Mouse (Mus musculus): ENCODE measurements at regions not wholly inside any gene's neighbourhood (a gene's known extent, or its start where the extent isn't known, plus 50 kb on each side); places are given as distances from the start of the nearest gene placed in this dataset.

DNA sequence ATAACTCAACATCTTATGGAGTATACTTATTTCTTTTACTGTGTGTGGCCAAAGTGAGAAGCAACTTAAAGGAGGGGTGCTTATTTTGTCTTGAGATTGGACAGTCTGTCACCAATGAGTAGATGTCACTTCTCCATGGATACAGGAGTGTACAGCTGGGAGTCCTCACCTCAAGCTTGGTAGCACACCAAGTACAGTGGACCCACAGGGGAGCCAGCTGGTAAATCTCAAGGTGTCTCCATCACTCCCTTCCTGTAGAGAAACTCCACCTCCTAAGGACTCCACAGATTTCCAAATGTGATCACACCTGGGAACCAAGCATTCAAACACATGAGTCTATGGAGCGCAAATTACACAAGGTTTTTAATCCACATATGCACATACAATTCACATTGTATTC lies 105.8 kb upstream of the B3gat2 start:
- DNase-seq: no peak
- no peak for TF ChIP-seq POLR2A (IDR thresholded peaks at IDR 0.05; ENCODE audit: low read depth, low read length)
- TF ChIP-seq CTCF (conservative IDR thresholded peaks at IDR 0.05; ENCODE audit: insufficient read depth, insufficient read length, low read depth, low read length): no peak
- no peak overlapping the region for H3K4me3 ChIP-seq (ENCODE audit: insufficient read depth, low read depth, low read length)
- H3K27ac ChIP-seq (ENCODE audit: insufficient read depth, low read depth, low read length): no peak overlapping the region
- 98% methylated on average over 1 of the region's 1 CpGs for WGBS
- 0 out of 2 replicates have a peak, but pooled peaks cover 4% of the 10 kb centered on the region for H3K4me1 ChIP-seq (ENCODE audit: control insufficient read depth, insufficient read depth, low read length)
- H3K27me3 ChIP-seq (replicated peaks; ENCODE audit: control insufficient read depth, insufficient read depth, low read length): no peaks in the 10 kb centered on the region
- no peaks in the 10 kb centered on the region for H3K36me3 ChIP-seq (ENCODE audit: control insufficient read depth, insufficient read depth, low read length)

DNA sequence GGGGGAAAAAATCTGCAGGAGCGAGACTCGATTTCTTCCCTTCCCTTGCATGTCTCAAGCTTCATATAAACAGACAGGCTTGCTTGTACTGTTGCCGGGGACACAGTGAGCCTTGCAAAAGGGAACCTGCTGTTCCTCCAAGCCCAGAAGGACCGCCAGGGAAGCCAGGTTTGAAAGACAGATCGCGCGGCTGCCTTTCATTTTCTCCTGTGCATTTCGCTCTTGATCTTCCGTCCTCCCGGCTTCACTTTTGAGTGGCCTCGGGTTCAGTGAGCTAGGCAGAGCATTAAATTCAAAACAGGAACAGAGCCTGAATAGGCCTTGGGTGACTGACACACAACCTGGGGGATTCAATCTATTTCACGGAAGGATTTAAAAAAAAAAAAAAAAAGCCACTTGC lies 105.3 kb upstream of the B3gat2 start:
- no peak for TF ChIP-seq POLR2A (IDR thresholded peaks at IDR 0.05; ENCODE audit: low read depth, low read length)
- TF ChIP-seq CTCF (conservative IDR thresholded peaks at IDR 0.05; ENCODE audit: insufficient read depth, insufficient read length, low read depth, low read length): no peak
- Histone ChIP-seq H3K27ac (ENCODE audit: insufficient read depth, low read depth, low read length) (no peak overlapping the region), H3K4me1 (ENCODE audit: control insufficient read depth, insufficient read depth, low read length) (0 out of 2 replicates have a peak, but pooled peaks cover 4% of the 10 kb centered on the region), H3K36me3 (ENCODE audit: control insufficient read depth, insufficient read depth, low read length) (no peaks in the 10 kb centered on the region), H3K27me3 (replicated peaks; ENCODE audit: control insufficient read depth, insufficient read depth, low read length) (no peaks in the 10 kb centered on the region), H3K4me3 (ENCODE audit: insufficient read depth, low read depth, low read length) (peak overlapping the region; percentile 25)
- peak; percentile 4 for DNase-seq
- WGBS: 37% methylated on average over 12 of the region's 12 CpGs

DNA sequence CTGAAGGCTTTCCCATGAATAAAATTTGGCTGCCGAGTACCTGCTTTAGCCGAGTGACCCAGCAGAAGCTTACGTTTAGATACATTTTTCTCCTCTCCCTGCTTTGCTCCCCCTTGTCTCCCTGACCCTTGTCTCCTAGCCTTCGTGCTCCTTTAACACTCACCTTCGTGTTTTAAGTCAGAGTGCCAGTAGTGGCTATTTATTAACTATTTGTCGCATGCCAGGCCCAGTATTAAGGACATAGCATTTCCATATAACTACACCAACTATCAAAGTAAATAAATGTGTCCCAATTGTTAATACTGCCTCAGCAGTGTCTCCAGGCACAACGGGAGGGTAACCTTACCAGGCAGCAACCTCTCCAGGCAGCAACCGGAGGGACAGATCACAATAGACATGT lies 104.8 kb upstream of the B3gat2 start:
- TF ChIP-seq CTCF (conservative IDR thresholded peaks at IDR 0.05; ENCODE audit: insufficient read depth, insufficient read length, low read depth, low read length): no peak
- TF ChIP-seq POLR2A (IDR thresholded peaks at IDR 0.05; ENCODE audit: low read depth, low read length): no peak
- no peaks in the 10 kb centered on the region for H3K27me3 ChIP-seq (replicated peaks; ENCODE audit: control insufficient read depth, insufficient read depth, low read length)
- H3K4me3 ChIP-seq (ENCODE audit: insufficient read depth, low read depth, low read length): peak overlapping the region; percentile 25; the same call in 1 of the 2 replicates
- no peaks in the 10 kb centered on the region for H3K36me3 ChIP-seq (ENCODE audit: control insufficient read depth, insufficient read depth, low read length)
- no peak overlapping the region for H3K27ac ChIP-seq (ENCODE audit: insufficient read depth, low read depth, low read length)
- 38% methylated on average over 8 of the region's 8 CpGs for WGBS
- H3K4me1 ChIP-seq (ENCODE audit: control insufficient read depth, insufficient read depth, low read length): 0 out of 2 replicates have a peak, but pooled peaks cover 4% of the 10 kb centered on the region
- peak; percentile 58 for DNase-seq

DNA sequence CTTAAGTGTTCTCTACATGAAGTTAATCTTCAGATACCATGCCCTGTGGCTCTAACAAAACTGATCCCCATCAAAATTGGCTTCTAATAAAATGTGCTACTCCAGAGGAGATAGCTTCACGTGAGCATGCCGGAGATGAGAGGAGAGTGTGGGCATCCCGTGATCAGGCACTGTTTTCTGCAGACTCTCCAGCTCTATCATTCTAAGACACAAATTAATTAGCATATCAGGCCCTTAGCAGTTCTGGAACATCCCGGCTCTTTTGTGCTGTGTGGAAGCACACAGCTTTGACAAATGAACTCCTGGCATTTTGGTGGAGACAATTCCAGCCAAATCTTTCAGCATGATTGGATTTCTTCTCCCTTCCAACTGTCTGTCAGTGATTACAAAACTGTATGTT lies 91.0 kb upstream of the B3gat2 start:
- H3K4me1 ChIP-seq (ENCODE audit: control insufficient read depth, insufficient read depth, low read length): no peaks in the 10 kb centered on the region
- H3K27ac ChIP-seq (ENCODE audit: insufficient read depth, low read depth, low read length): no peak overlapping the region
- TF ChIP-seq CTCF (conservative IDR thresholded peaks at IDR 0.05; ENCODE audit: insufficient read depth, insufficient read length, low read depth, low read length) (no peak), POLR2A (IDR thresholded peaks at IDR 0.05; ENCODE audit: low read depth, low read length) (no peak)
- no peaks in the 10 kb centered on the region for H3K27me3 ChIP-seq (replicated peaks; ENCODE audit: control insufficient read depth, insufficient read depth, low read length)
- H3K36me3 ChIP-seq (ENCODE audit: control insufficient read depth, insufficient read depth, low read length): no peaks in the 10 kb centered on the region
- no peak overlapping the region for H3K4me3 ChIP-seq (ENCODE audit: insufficient read depth, low read depth, low read length)
- DNase-seq: no peak
- 84% methylated on average over 4 of the region's 4 CpGs for WGBS

DNA sequence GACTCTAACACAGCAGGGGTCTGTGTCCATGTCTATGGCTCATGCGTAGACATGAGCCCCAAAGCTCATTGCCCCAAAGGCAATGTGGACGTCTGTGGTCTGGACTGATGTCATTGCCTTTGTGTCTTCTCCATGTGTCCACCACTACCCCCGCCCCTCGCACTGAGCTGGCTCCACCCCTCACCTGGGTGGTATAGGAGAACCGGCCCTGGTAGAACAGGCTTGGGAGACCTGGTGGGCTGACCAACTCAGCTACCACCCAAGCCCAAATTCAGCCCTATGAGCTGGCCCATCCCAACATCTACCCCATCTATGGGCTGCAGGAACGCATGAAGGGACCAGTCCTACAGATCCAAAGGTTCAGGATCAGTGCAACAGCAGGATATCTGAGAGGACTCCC lies 87.2 kb upstream of the B3gat2 start:
- Histone ChIP-seq H3K27ac (ENCODE audit: insufficient read depth, low read depth, low read length) (no peak overlapping the region), H3K27me3 (replicated peaks; ENCODE audit: control insufficient read depth, insufficient read depth, low read length) (no peaks in the 10 kb centered on the region), H3K36me3 (ENCODE audit: control insufficient read depth, insufficient read depth, low read length) (no peaks in the 10 kb centered on the region), H3K4me3 (ENCODE audit: insufficient read depth, low read depth, low read length) (no peak overlapping the region), H3K4me1 (ENCODE audit: control insufficient read depth, insufficient read depth, low read length) (no peaks in the 10 kb centered on the region)
- DNase-seq: no peak
- no peak for TF ChIP-seq POLR2A (IDR thresholded peaks at IDR 0.05; ENCODE audit: low read depth, low read length)
- no peak for TF ChIP-seq CTCF (conservative IDR thresholded peaks at IDR 0.05; ENCODE audit: insufficient read depth, insufficient read length, low read depth, low read length)
- WGBS: 89% methylated on average over 6 of the region's 6 CpGs

DNA sequence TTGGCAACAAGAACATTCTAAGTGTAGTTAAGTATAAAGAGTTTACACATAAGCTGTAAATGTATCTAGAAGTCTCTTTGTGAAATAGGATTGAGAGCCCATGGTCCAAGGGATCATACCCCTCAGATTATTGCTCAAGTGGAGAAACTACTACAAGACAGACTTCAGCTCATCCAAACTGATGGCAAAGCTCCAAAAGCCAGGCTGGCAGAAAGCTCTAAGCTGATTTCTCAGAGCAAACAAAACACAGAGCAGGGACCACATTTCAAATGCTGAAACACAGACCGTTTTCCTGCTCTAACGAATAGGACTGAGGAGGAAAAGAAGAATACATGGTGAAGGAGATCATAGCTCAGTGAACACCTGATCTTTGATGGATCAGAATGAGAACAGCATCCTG lies 85.3 kb upstream of the B3gat2 start:
- H3K27me3 ChIP-seq (replicated peaks; ENCODE audit: control insufficient read depth, insufficient read depth, low read length): no peaks in the 10 kb centered on the region
- TF ChIP-seq POLR2A (IDR thresholded peaks at IDR 0.05; ENCODE audit: low read depth, low read length) (no peak), CTCF (conservative IDR thresholded peaks at IDR 0.05; ENCODE audit: insufficient read depth, insufficient read length, low read depth, low read length) (no peak)
- H3K27ac ChIP-seq (ENCODE audit: insufficient read depth, low read depth, low read length): no peak overlapping the region
- H3K36me3 ChIP-seq (ENCODE audit: control insufficient read depth, insufficient read depth, low read length): no peaks in the 10 kb centered on the region
- WGBS: 76% methylated on average over 2 of the region's 2 CpGs
- no peaks in the 10 kb centered on the region for H3K4me1 ChIP-seq (ENCODE audit: control insufficient read depth, insufficient read depth, low read length)
- no peak overlapping the region for H3K4me3 ChIP-seq (ENCODE audit: insufficient read depth, low read depth, low read length)
- DNase-seq: no peak

DNA sequence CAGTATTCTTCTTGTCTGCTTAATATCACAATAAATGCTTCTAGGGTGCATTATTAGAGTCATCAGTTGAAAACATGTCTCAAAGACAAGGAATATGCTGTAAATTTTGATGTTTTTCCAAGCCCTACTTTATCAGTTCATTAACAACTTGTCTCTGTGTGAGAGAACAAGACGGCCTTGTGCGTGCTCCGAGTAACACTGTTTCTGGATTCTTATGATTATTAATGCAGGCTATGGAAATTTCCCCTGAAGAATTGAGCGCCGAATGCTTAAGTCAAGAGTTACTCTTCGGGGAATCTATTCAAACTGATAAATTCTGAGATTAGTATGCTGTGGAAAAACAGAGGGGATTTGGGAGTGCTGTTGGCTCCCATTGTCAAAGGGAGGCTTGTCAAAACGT lies 72.2 kb upstream of the B3gat2 start:
- Histone ChIP-seq H3K4me1 (ENCODE audit: control insufficient read depth, insufficient read depth, low read length) (no peaks in the 10 kb centered on the region), H3K4me3 (ENCODE audit: insufficient read depth, low read depth, low read length) (no peak overlapping the region), H3K36me3 (ENCODE audit: control insufficient read depth, insufficient read depth, low read length) (no peaks in the 10 kb centered on the region), H3K27me3 (replicated peaks; ENCODE audit: control insufficient read depth, insufficient read depth, low read length) (no peaks in the 10 kb centered on the region), H3K27ac (ENCODE audit: insufficient read depth, low read depth, low read length) (no peak overlapping the region)
- WGBS: 80% methylated on average over 7 of the region's 7 CpGs
- TF ChIP-seq CTCF (conservative IDR thresholded peaks at IDR 0.05; ENCODE audit: insufficient read depth, insufficient read length, low read depth, low read length) (no peak), POLR2A (IDR thresholded peaks at IDR 0.05; ENCODE audit: low read depth, low read length) (no peak)
- DNase-seq: no peak

DNA sequence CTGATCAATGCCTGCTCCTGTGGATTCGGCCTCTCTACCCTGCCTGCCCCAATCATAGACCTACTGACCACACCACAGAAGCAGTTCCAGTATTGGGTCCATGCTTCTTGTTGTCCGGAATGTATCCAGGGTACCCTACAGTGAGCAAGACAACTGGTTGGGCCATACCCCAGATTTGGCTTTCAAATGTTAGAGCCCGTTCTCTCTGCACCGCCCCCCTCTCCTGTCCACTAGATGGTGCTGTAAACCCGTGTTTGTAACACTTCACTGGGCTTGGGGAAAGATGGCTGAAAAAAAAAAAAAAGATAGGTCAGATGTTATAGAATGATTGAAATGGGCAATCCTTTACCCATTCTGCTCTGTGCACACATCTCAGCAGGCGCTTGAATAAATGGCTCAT lies 56.1 kb upstream of the B3gat2 start:
- TF ChIP-seq POLR2A (IDR thresholded peaks at IDR 0.05; ENCODE audit: low read depth, low read length): no peak
- TF ChIP-seq CTCF (conservative IDR thresholded peaks at IDR 0.05; ENCODE audit: insufficient read depth, insufficient read length, low read depth, low read length): peak; percentile 64

More for the DNA sequence above, 56.1 kb upstream of the B3gat2 start:
- H3K4me3 ChIP-seq (ENCODE audit: insufficient read depth, low read depth, low read length): no peak overlapping the region
- no peaks in the 10 kb centered on the region for H3K4me1 ChIP-seq (ENCODE audit: control insufficient read depth, insufficient read depth, low read length)
- H3K27ac ChIP-seq (ENCODE audit: insufficient read depth, low read depth, low read length): no peak overlapping the region
- WGBS: 21% methylated on average over 6 of the region's 6 CpGs
- H3K27me3 ChIP-seq (replicated peaks; ENCODE audit: control insufficient read depth, insufficient read depth, low read length): no peaks in the 10 kb centered on the region
- no peaks in the 10 kb centered on the region for H3K36me3 ChIP-seq (ENCODE audit: control insufficient read depth, insufficient read depth, low read length)
- DNase-seq: peak; percentile 62
